Mouse (Mus musculus) thymus, postnatal 0 days (tissue): ENCODE results near the gene Gm609. TPM values are rescaled to one million over a fixed set of nuclear protein-coding genes. Genes with fewer than 3 reads are reported as not detected.

Source experiments
- polyA plus RNA-seq: library from polyadenylated mRNA; unstranded; fragments of >200 nt; fragmentation: Nextera tagmentation; extraction: Ambion mirVana; gene quantifications from 2 replicates; pipeline ENCODE4 v1.2.1, GENCODE M21; 2015

Gene Gm609
- polyA plus RNA-seq, 1 experiment from 2014 or later: 0.08 TPM

Other genes starting within 250 kb of the Gm609 start
- gene Cd200, start 83.9 kb downstream of the Gm609 start, polyA plus RNA-seq: 63.7 and 79.1 TPM in 2 replicates
- not detected in 2 replicates for gene Gm17783, start 39.1 kb upstream of the Gm609 start, polyA plus RNA-seq
- gene Slc9c1, start 42.3 kb upstream of the Gm609 start, polyA plus RNA-seq: 0.08 and 0.17 TPM in 2 replicates
- 0.95 and 0.96 TPM in 2 replicates for gene Gcsam, start 117.4 kb upstream of the Gm609 start, polyA plus RNA-seq
- 0.28 and 0.34 TPM in 2 replicates for gene BC016579, start 161.1 kb upstream of the Gm609 start, polyA plus RNA-seq
- gene Tmprss7, start 200.7 kb upstream of the Gm609 start, polyA plus RNA-seq: 0.10 and 0.17 TPM in 2 replicates
- 0.33 and 0.46 TPM in 2 replicates for gene Tagln3, start 231.6 kb upstream of the Gm609 start, polyA plus RNA-seq
- 34.3 and 39.5 TPM in 2 replicates for gene Abhd10, start 250.0 kb upstream of the Gm609 start, polyA plus RNA-seq